Mouse (Mus musculus) liver, embryonic 14.5 days (tissue): ENCODE measurements around the gene Pdia5. TPM values are rescaled to one million over a fixed set of nuclear protein-coding genes. Genes with fewer than 3 reads are reported as not detected.

Source experiments
- ATAC-seq: fragments of 200-750 bp; cut with Nextera tagmentation; 2 replicates; pipeline ENCODE4 v1.8.0; 2017; ENCODE audit warnings: moderate number of reproducible peaks, mild to moderate bottlenecking, moderate library complexity; ENCODE audit not compliant: insufficient read depth
- DNase-seq, 3 experiments: peaks; one replicate each; pipeline ENCODE4 v3.0.0-alpha.2; 2012 to 2013; ENCODE audit warnings: low read depth in 3 of 3, low spot score in 3 of 3
- H3K27ac ChIP-seq: fragments of 300-500 bp; sonication (generic); 2 replicates; pipeline ENCODE4 v1.5.1; 2014; ENCODE audit warnings: moderate library complexity, mild to moderate bottlenecking, control low read depth, inconsistent platforms
- H3K27me3 ChIP-seq: fragments of 300-500 bp; sonication (generic); 2 replicates; pipeline ENCODE4 v1.6.1; 2014; ENCODE audit warnings: mild to moderate bottlenecking, low read length, moderate library complexity; ENCODE audit not compliant: control insufficient read depth, insufficient read depth
- H3K36me3 ChIP-seq: fragments of 300-500 bp; sonication (generic); replicated peaks from 2 replicates; pipeline ENCODE4 v1.6.1; 2014; ENCODE audit warnings: low read depth; ENCODE audit not compliant: control insufficient read depth, insufficient read depth
- H3K4me1 ChIP-seq, 2 experiments: fragments of 200-500 bp in 1 of 2; fragments of 300-500 bp in 1 of 2; sonication (generic) in 1 of 2; replicated peaks; 2 replicates each; pipeline ENCODE4 v1.6.1; 2012 to 2014; ENCODE audit warnings: antibody characterized with exemption in 1 of 2, inconsistent platforms in 1 of 2, low read length in 1 of 2; ENCODE audit not compliant: control insufficient read depth in 2 of 2, insufficient read depth in 2 of 2
- H3K4me2 ChIP-seq: fragments of 300-500 bp; sonication (generic); 2 replicates; pipeline ENCODE4 v1.6.1; 2014; ENCODE audit warnings: low read depth, mild to moderate bottlenecking, control low read depth, moderate library complexity
- H3K4me3 ChIP-seq, 2 experiments: fragments of 200-500 bp in 1 of 2; fragments of 300-500 bp in 1 of 2; sonication (generic) in 1 of 2; 2 replicates each; pipeline ENCODE4 v1.5.1; 2012 to 2014; ENCODE audit warnings: low read depth in 2 of 2, low read length in 2 of 2, mild to moderate bottlenecking in 2 of 2, control low read depth in 1 of 2, inconsistent platforms in 1 of 2, moderate library complexity in 1 of 2; ENCODE audit not compliant: insufficient read depth in 1 of 2
- H3K9ac ChIP-seq: fragments of 300-500 bp; sonication (generic); replicated peaks from 2 replicates; pipeline ENCODE4 v1.6.1; 2014; ENCODE audit warnings: mild to moderate bottlenecking, control low read depth, moderate library complexity
- H3K9me3 ChIP-seq: fragments of 300-500 bp; sonication (generic); 2 replicates; pipeline ENCODE4 v1.6.1; 2016; ENCODE audit warnings: low read length, mixed read lengths; ENCODE audit not compliant: control insufficient read depth
- CTCF ChIP-seq: IDR thresholded peaks from 2 replicates; pipeline ENCODE4 v1.5.1; 2016; ENCODE audit warnings: antibody characterized with exemption, low read depth, control low read depth
- EP300 ChIP-seq: IDR thresholded peaks from 2 replicates; pipeline ENCODE4 v1.6.1; 2016; ENCODE audit warnings: antibody characterized with exemption, low read depth
- WGBS: fragments of 180-500 bp; shearing (Covaris S2); extraction: QIAGEN DNeasy Blood & Tissue Kit; methylation state at CpG from one replicate; pipeline ENCODE4 v1.1.7; 2014; ENCODE audit not compliant: insufficient replicate concordance; 5-methylcytosine and 5-hydroxymethylcytosine counted together
- polyA plus RNA-seq, 2 experiments: library from polyadenylated mRNA; depleted of rRNA in 1 of 2; stranded (reverse) in 1 of 2; unstranded in 1 of 2; fragments of >200 nt; fragmentation: Nextera tagmentation in 1 of 2; extraction: Ambion mirVana in 1 of 2; gene quantifications; 2 replicates each; pipeline versions ENCODE4 v1.2.1 to v1.2.3; 2012 to 2014

The Pdia5 gene
- polyA plus RNA-seq, 2 experiments: 25.8 to 32.9 TPM

- no peak for DNase-seq
- Histone ChIP-seq H3K27ac (no peak overlapping the region), H3K36me3 (no peaks in the 10 kb centered on the region), H3K4me2 (no peak overlapping the region), H3K4me1 (peaks cover 0 to 4% of the 10 kb centered on the region in 2 experiments; a peak in 2 of 4 replicates), H3K9me3 (no peaks in the 10 kb centered on the region), H3K9ac (no peak overlapping the region), H3K27me3 (no peaks in the 10 kb centered on the region), H3K4me3 (no peak overlapping the region)
- no peak for TF ChIP-seq CTCF
- no peak for TF ChIP-seq EP300
- ATAC-seq: no peak
- WGBS: 41% methylated on average over 7 of the region's 7 CpGs
These were observed 28.6 kb upstream of the Pdia5 start for GRCm38 (mm10) chr16:35519245-35519644.

- Histone ChIP-seq H3K36me3 (no peaks in the 10 kb centered on the region), H3K9me3 (no peaks in the 10 kb centered on the region), H3K4me2 (no peak overlapping the region), H3K9ac (no peak overlapping the region), H3K4me3 (no peak overlapping the region), H3K27me3 (no peaks in the 10 kb centered on the region), H3K27ac (no peak overlapping the region), H3K4me1 (peaks cover 0 to 4% of the 10 kb centered on the region in 2 experiments; a peak in 2 of 4 replicates)
- no peak for TF ChIP-seq CTCF
- TF ChIP-seq EP300: no peak
- ATAC-seq (no peak), DNase-seq (no peak)
- WGBS: 36% methylated on average over 23 of the region's 23 CpGs
These were observed 27.6 kb upstream of the Pdia5 start for GRCm38 (mm10) chr16:35517976-35518951.

- H3K27me3 ChIP-seq: no peaks in the 10 kb centered on the region
- no peaks in the 10 kb centered on the region for H3K9me3 ChIP-seq
- no peak overlapping the region for H3K4me3 ChIP-seq
- no peak overlapping the region for H3K9ac ChIP-seq
- no peak for TF ChIP-seq CTCF
- no peak for TF ChIP-seq EP300
- H3K4me1 ChIP-seq: peaks cover 0 to 4% of the 10 kb centered on the region in 2 experiments; a peak in 2 of 4 replicates
- no peak overlapping the region for H3K27ac ChIP-seq
- no peaks in the 10 kb centered on the region for H3K36me3 ChIP-seq
- WGBS: 44% methylated on average over 21 of the region's 21 CpGs
- H3K4me2 ChIP-seq: no peak overlapping the region
- DNase-seq (no peak), ATAC-seq (no peak)
These were observed 25.4 kb upstream of the Pdia5 start for GRCm38 (mm10) chr16:35515977-35516612.

GRCm38 (mm10) chr16:35509331-35510070, 18.8 kb upstream of the Pdia5 start:
- H3K27me3 ChIP-seq: no peaks in the 10 kb centered on the region
- H3K9ac ChIP-seq: no peak overlapping the region
- peaks cover 0 to 2% of the 10 kb centered on the region in 2 experiments; a peak in 1 of 4 replicates for H3K4me1 ChIP-seq
- H3K36me3 ChIP-seq: no peaks in the 10 kb centered on the region
- ATAC-seq (no peak), DNase-seq (no peak)
- no peak overlapping the region for H3K4me2 ChIP-seq
- H3K4me3 ChIP-seq: no peak overlapping the region
- no peaks in the 10 kb centered on the region for H3K9me3 ChIP-seq
- 39% methylated on average over 11 of the region's 11 CpGs for WGBS
- H3K27ac ChIP-seq: no peak overlapping the region
- TF ChIP-seq CTCF (no peak), EP300 (no peak)
